Mouse (Mus musculus): Measurements from ENCODE around the gene Actc1. TPM values are rescaled to one million over a fixed set of nuclear protein-coding genes. Genes with fewer than 3 reads are reported as not detected.

Actc1 gene
- polyA plus RNA-seq, 1 experiment from 2014 or later: 80.5 TPM

DNA sequence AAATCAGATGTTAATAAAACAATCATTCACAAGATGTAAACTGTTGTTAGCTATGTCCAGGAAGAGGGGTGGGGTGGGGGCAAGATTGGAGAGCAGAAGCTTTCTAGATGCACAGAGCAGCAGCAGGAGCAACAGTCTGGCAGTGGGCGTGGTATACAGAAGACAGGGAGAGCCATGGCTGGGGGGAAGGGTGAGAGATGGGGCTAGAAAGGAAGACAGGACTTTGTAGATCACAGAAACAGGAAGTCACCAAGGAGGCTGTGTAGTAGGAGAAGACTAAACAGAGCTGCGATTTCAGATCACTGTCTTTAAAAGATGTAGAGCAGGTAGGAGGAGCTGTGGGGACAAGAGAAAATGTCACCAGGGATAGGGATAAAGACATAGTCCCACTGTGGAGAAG lies 21.1 kb downstream of the Actc1 start:
- 10% methylated on average over 2 of the region's 2 CpGs for WGBS (ENCODE audit: insufficient replicate concordance)
- Histone ChIP-seq H3K36me3 (ENCODE audit: control insufficient read depth, insufficient read depth) (no peaks in the 10 kb centered on the region), H3K9ac (ENCODE audit: low read depth, low read length) (no peak overlapping the region), H3K27me3 (ENCODE audit: control insufficient read depth, insufficient read depth, low read depth, low read length) (no peaks in the 10 kb centered on the region), H3K4me1 (ENCODE audit: control insufficient read depth, low read depth, low read length) (no peaks in the 10 kb centered on the region), H3K4me2 (ENCODE audit: low read depth, low read length) (no peak overlapping the region), H3K4me3 (ENCODE audit: low read depth, low read length) (no peak overlapping the region), H3K9me3 (replicated peaks; ENCODE audit: control insufficient read depth, low read length) (no peaks in the 10 kb centered on the region), H3K27ac (ENCODE audit: low read length) (no peak overlapping the region)
- ATAC-seq (ENCODE audit: low read depth): no peak

DNA sequence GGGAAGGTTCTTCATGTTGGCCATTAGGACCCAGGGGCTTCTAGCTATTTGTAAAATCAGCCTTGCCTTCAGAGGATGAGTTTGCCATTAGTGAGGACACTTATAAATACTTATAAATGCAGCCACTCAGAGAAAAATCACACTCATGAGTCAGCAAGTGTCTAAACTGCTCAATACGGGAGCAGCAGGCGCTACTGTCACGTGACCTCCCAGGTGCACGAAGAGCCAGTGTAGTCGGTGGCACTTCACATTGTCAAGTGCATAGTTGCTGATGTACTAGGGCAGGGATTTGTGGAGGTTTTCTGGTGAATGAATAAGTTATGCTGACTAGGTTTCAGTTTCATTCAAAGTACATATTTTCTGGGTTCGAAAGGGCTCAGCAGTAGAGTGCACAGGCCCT lies 30.0 kb downstream of the Actc1 start:
- Histone ChIP-seq H3K27ac (ENCODE audit: low read length) (no peak overlapping the region), H3K4me3 (ENCODE audit: low read depth, low read length) (no peak overlapping the region), H3K27me3 (ENCODE audit: control insufficient read depth, insufficient read depth, low read depth, low read length) (no peaks in the 10 kb centered on the region), H3K36me3 (ENCODE audit: control insufficient read depth, insufficient read depth) (no peaks in the 10 kb centered on the region), H3K9ac (ENCODE audit: low read depth, low read length) (no peak overlapping the region), H3K4me2 (ENCODE audit: low read depth, low read length) (no peak overlapping the region), H3K9me3 (replicated peaks; ENCODE audit: control insufficient read depth, low read length) (no peaks in the 10 kb centered on the region), H3K4me1 (ENCODE audit: control insufficient read depth, low read depth, low read length) (no peaks in the 10 kb centered on the region)
- ATAC-seq (ENCODE audit: low read depth): no peak
- 76% methylated on average over 6 of the region's 6 CpGs for WGBS (ENCODE audit: insufficient replicate concordance)

DNA sequence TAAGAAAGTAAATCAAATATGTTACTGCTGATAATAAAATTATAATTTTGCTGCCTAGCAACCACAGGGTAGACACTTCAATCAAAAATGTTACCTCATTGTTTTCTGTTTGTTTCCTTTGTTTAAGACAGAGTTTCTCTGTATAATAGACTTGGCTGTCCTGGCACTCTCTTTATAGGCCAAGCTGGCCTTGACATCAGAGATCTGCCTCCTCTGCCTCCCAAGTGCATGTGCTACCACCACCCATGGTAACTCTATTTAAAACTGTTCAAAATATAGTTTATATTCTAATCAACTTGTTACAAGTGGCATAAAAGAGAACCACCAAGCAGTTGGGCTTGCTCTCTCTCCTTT lies 33.2 kb downstream of the Actc1 start:
- Histone ChIP-seq H3K36me3 (ENCODE audit: control insufficient read depth, insufficient read depth) (no peaks in the 10 kb centered on the region), H3K4me3 (ENCODE audit: low read depth, low read length) (no peak overlapping the region), H3K27me3 (ENCODE audit: control insufficient read depth, insufficient read depth, low read depth, low read length) (no peaks in the 10 kb centered on the region), H3K4me1 (ENCODE audit: control insufficient read depth, low read depth, low read length) (no peaks in the 10 kb centered on the region), H3K27ac (ENCODE audit: low read length) (no peak overlapping the region), H3K9me3 (replicated peaks; ENCODE audit: control insufficient read depth, low read length) (no peaks in the 10 kb centered on the region), H3K9ac (ENCODE audit: low read depth, low read length) (no peak overlapping the region), H3K4me2 (ENCODE audit: low read depth, low read length) (no peak overlapping the region)
- ATAC-seq (ENCODE audit: low read depth): no peak

DNA sequence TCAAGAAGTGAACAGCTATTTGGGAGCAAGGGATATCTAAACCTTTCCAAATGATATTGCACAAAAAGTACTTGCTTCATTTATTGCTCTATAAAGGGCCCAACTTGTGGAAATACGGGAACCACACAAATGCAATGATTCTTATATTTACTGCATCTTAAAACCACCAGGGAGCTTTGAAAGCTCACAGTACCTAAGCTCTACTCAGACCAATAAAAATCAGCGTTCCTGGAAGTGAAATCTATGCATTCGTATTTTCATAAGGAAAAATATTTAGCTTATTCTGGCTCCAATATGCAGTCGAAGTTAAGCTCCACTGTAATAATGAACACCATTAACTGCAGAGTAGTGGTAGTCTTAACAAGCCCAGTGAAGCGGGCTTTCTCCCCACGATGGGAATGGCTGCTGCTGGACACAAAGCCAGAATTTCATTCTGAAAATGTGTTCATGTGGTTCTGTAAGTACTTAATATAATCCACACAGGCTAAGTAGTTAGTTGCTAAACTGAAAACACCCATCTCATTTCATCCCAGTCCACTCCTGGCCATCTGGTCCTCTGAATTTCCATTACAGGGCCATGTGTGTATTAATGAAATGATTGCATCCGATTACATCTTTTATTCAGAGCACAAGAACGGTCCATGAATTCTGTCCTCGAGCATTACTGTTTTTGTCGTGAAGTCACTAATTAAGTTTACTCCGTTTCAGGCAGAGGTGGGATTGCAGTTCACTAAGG lies 33.7 kb downstream of the Actc1 start:
- 66% methylated on average over 11 of the region's 11 CpGs for WGBS (ENCODE audit: insufficient replicate concordance)
- H3K4me1 ChIP-seq (ENCODE audit: control insufficient read depth, low read depth, low read length): no peaks in the 10 kb centered on the region
- H3K27ac ChIP-seq (ENCODE audit: low read length): no peak overlapping the region
- ATAC-seq (ENCODE audit: low read depth): no peak
- H3K4me3 ChIP-seq (ENCODE audit: low read depth, low read length): no peak overlapping the region
- H3K4me2 ChIP-seq (ENCODE audit: low read depth, low read length): no peak overlapping the region
- H3K9me3 ChIP-seq (replicated peaks; ENCODE audit: control insufficient read depth, low read length): no peaks in the 10 kb centered on the region
- no peaks in the 10 kb centered on the region for H3K36me3 ChIP-seq (ENCODE audit: control insufficient read depth, insufficient read depth)
- peaks cover 4% of the 10 kb centered on the region for H3K27me3 ChIP-seq (ENCODE audit: control insufficient read depth, insufficient read depth, low read depth, low read length)
- H3K9ac ChIP-seq (ENCODE audit: low read depth, low read length): no peak overlapping the region

DNA sequence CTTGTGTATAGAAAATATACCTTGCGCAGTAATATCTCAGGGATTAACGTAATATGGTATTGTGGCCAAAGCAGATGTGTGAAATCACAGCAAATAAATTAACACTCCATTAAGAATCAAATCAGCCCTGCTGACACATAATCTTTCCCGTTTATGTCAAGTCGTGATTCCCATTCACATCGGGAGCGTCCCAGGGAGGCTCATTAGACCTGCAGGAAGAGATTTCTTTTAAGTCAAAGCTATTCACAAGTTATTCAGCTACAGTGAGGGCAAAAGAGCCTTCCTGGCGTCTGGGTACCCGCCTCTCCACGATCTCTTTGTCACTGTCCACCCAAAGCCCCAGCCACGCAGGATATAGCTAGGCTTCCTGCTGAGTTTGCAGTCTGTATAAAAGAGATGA lies 35.2 kb downstream of the Actc1 start:
- H3K27ac ChIP-seq (ENCODE audit: low read length): no peak overlapping the region
- H3K9ac ChIP-seq (ENCODE audit: low read depth, low read length): no peak overlapping the region
- peaks cover 19% of the 10 kb centered on the region for H3K27me3 ChIP-seq (ENCODE audit: control insufficient read depth, insufficient read depth, low read depth, low read length)
- no peaks in the 10 kb centered on the region for H3K36me3 ChIP-seq (ENCODE audit: control insufficient read depth, insufficient read depth)
- H3K9me3 ChIP-seq (replicated peaks; ENCODE audit: control insufficient read depth, low read length): no peaks in the 10 kb centered on the region
- no peak overlapping the region for H3K4me2 ChIP-seq (ENCODE audit: low read depth, low read length)
- no peak overlapping the region for H3K4me3 ChIP-seq (ENCODE audit: low read depth, low read length)
- H3K4me1 ChIP-seq (ENCODE audit: control insufficient read depth, low read depth, low read length): no peaks in the 10 kb centered on the region
- no peak for ATAC-seq (ENCODE audit: low read depth)
- 28% methylated on average over 10 of the region's 10 CpGs for WGBS (ENCODE audit: insufficient replicate concordance)

DNA sequence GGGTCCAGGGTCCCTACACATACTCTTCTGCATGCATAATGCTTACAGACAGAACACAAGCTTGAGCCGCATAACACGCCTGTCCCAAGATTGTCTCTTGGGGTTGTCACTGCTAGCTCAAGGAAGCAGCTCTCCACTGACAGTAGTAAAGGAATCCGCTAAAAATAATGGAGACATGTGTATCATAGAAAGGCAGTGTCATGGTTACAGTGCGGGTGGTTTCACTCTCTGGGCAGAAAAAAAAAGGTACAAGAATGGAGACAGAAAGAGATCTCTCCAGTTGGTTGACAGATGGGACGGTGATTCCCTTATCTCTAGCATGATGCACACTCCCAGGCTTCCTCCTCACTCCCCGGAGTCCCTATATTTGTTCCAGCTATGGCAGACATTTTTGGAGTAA lies 38.5 kb downstream of the Actc1 start:
- WGBS (ENCODE audit: insufficient replicate concordance): 57% methylated on average over 6 of the region's 6 CpGs
- H3K36me3 ChIP-seq (ENCODE audit: control insufficient read depth, insufficient read depth): no peaks in the 10 kb centered on the region
- ATAC-seq (ENCODE audit: low read depth): no peak
- no peaks in the 10 kb centered on the region for H3K9me3 ChIP-seq (replicated peaks; ENCODE audit: control insufficient read depth, low read length)
- no peak overlapping the region for H3K9ac ChIP-seq (ENCODE audit: low read depth, low read length)
- no peak overlapping the region for H3K4me2 ChIP-seq (ENCODE audit: low read depth, low read length)
- H3K27ac ChIP-seq (ENCODE audit: low read length): no peak overlapping the region
- H3K4me1 ChIP-seq (ENCODE audit: control insufficient read depth, low read depth, low read length): no peaks in the 10 kb centered on the region
- H3K4me3 ChIP-seq (ENCODE audit: low read depth, low read length): no peak overlapping the region
- H3K27me3 ChIP-seq (ENCODE audit: control insufficient read depth, insufficient read depth, low read depth, low read length): peaks cover 26% of the 10 kb centered on the region

DNA sequence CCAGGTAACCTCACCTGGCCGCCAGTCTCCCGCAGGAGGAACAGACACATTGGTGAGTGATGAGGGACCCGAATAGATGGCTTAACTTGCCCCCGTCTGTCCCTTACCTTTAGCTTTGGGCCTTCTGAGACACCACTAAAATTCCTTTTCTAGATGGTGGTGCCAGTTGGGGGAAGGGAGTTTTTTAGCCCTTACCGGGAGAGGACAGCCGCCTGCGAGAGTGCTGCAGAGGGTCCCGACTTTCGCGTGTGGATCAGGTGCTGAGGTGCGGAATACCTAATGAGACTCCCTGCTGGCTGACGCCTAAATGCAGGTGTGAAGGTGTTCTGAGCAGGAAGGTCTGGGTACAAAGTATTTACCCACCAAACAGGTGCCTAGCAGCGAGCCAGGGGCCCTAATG lies 39.5 kb downstream of the Actc1 start:
- 2% methylated on average over 13 of the region's 13 CpGs for WGBS (ENCODE audit: insufficient replicate concordance)
- Histone ChIP-seq H3K27me3 (ENCODE audit: control insufficient read depth, insufficient read depth, low read depth, low read length) (peaks cover 26% of the 10 kb centered on the region), H3K4me2 (ENCODE audit: low read depth, low read length) (no peak overlapping the region), H3K27ac (ENCODE audit: low read length) (no peak overlapping the region), H3K9ac (ENCODE audit: low read depth, low read length) (no peak overlapping the region), H3K9me3 (replicated peaks; ENCODE audit: control insufficient read depth, low read length) (no peaks in the 10 kb centered on the region), H3K36me3 (ENCODE audit: control insufficient read depth, insufficient read depth) (no peaks in the 10 kb centered on the region), H3K4me1 (ENCODE audit: control insufficient read depth, low read depth, low read length) (no peaks in the 10 kb centered on the region), H3K4me3 (ENCODE audit: low read depth, low read length) (no peak overlapping the region)
- no peak for ATAC-seq (ENCODE audit: low read depth)

DNA sequence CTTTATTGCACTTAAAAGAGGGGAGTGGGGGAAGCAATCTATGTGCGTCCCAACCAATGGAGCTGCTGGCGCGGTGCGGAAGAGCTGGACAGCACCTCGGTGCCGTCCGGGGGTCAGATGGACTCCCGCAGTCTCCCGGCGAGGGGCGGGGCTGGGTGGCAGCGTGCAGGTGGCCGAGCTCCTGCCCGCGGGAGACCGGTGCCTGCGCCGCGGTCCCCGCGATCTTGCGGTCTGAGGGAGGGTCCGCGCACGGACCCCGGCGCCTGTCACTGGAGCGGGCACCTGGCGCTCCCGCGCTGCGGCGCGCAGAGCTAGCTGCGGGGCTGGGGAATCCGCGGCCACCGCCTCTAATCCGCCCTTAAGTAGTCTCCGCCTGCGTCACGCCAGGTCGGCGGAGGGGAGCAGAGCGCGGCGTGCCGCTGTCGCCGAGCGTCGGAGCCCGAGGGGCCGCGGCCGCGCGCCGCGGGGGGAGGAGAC lies 40.0 kb downstream of the Actc1 start, which contains the start of gene Gjd2:
Gjd2 (minus strand) TSS at position 325 of the 477 bp plus-strand sequence.
- Histone ChIP-seq H3K27ac (ENCODE audit: low read length) (no peak within 1 kb of the TSS), H3K9ac (ENCODE audit: low read depth, low read length) (no peak within 1 kb of the TSS), H3K4me1 (ENCODE audit: control insufficient read depth, low read depth, low read length) (no peaks in the 10 kb centered on the region), H3K4me2 (ENCODE audit: low read depth, low read length) (peak within 1 kb of the TSS; percentile 37), H3K27me3 (ENCODE audit: control insufficient read depth, insufficient read depth, low read depth, low read length) (peaks cover 26% of the 10 kb centered on the region), H3K36me3 (ENCODE audit: control insufficient read depth, insufficient read depth) (no peaks in the 10 kb centered on the region), H3K4me3 (ENCODE audit: low read depth, low read length) (peak within 1 kb of the TSS; percentile 34), H3K9me3 (replicated peaks; ENCODE audit: control insufficient read depth, low read length) (no peaks in the 10 kb centered on the region)
- no peak for ATAC-seq (ENCODE audit: low read depth)
- 1% methylated on average over 56 of the region's 60 CpGs for WGBS (ENCODE audit: insufficient replicate concordance)

DNA sequence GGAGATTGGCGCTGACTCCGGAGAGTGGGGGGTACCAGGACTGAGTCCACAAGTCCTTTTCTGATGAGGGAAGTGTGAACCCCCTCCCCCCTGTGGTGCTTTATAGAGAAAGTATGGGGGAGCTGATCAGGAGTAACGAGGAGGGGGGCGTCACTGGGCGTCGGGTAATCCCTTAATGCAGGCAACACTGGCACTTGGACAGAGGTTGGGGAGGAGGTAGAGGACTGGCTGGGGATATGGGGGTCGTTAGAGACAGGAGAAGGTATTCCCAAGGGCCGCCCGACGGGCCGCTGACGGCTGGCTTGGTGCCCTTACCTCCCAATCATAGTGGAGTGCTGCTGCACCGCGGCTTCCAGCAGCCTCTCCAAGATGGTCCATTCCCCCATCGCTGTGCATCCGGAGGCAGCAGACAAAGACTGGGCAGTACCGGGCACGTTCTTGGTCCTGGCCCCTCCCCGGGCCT lies 40.6 kb downstream of the Actc1 start:
- Histone ChIP-seq H3K4me2 (ENCODE audit: low read depth, low read length) (no peak overlapping the region), H3K27ac (ENCODE audit: low read length) (no peak overlapping the region), H3K4me3 (ENCODE audit: low read depth, low read length) (no peak overlapping the region), H3K9me3 (replicated peaks; ENCODE audit: control insufficient read depth, low read length) (no peaks in the 10 kb centered on the region), H3K9ac (ENCODE audit: low read depth, low read length) (no peak overlapping the region), H3K4me1 (ENCODE audit: control insufficient read depth, low read depth, low read length) (no peaks in the 10 kb centered on the region), H3K36me3 (ENCODE audit: control insufficient read depth, insufficient read depth) (no peaks in the 10 kb centered on the region), H3K27me3 (ENCODE audit: control insufficient read depth, insufficient read depth, low read depth, low read length) (peaks cover 26% of the 10 kb centered on the region)
- ATAC-seq (ENCODE audit: low read depth): no peak
- WGBS (ENCODE audit: insufficient replicate concordance): 4% methylated on average over 19 of the region's 19 CpGs
